Mouse (Mus musculus) thymus, postnatal 14 days (tissue): ENCODE measurements around the gene Sycp2l.

Experiments
- DNase-seq: peaks from one replicate; pipeline ENCODE4 v3.0.0; 2021

The Sycp2l gene

GRCm38 (mm10) chr13:41113940-41114339, at the start of gene Sycp2l:
Sycp2l (plus strand) TSS chr13:41114307.
- DNase-seq: no peak

GRCm38 (mm10) chr13:41067618-41068017, 46.5 kb upstream of the Sycp2l start:
- DNase-seq: no peak

- DNase-seq: no peak
Measured at GRCm38 (mm10) chr13:41071617-41072016, 42.5 kb upstream of the Sycp2l start.

- DNase-seq: no peak
Measured at GRCm38 (mm10) chr13:41073819-41074218, 40.3 kb upstream of the Sycp2l start.

- no peak for DNase-seq
Measured at GRCm38 (mm10) chr13:41077921-41078320, 36.2 kb upstream of the Sycp2l start.

GRCm38 (mm10) chr13:41078690-41079420, 35.3 kb upstream of the Sycp2l start:
- peak; percentile 7 for DNase-seq

GRCm38 (mm10) chr13:41079421-41079780, 34.7 kb upstream of the Sycp2l start, which contains the start of gene Mak:
Mak (minus strand) TSS chr13:41079706.
- DNase-seq: peak; percentile 66

- no peak for DNase-seq
Measured at GRCm38 (mm10) chr13:41079859-41080258, 34.2 kb upstream of the Sycp2l start.

- DNase-seq: no peak
Measured at GRCm38 (mm10) chr13:41080700-41081099, 33.4 kb upstream of the Sycp2l start.

- DNase-seq: no peak
Measured at GRCm38 (mm10) chr13:41084521-41084920, 29.6 kb upstream of the Sycp2l start.

GRCm38 (mm10) chr13:41085140-41085539, 29.0 kb upstream of the Sycp2l start:
- DNase-seq: no peak

GRCm38 (mm10) chr13:41088746-41089145, 25.4 kb upstream of the Sycp2l start:
- no peak for DNase-seq

- DNase-seq: no peak
Measured at GRCm38 (mm10) chr13:41091271-41091670, 22.8 kb upstream of the Sycp2l start.

GRCm38 (mm10) chr13:41094160-41094559, 19.9 kb upstream of the Sycp2l start:
- no peak for DNase-seq

GRCm38 (mm10) chr13:41097324-41098058, 16.6 kb upstream of the Sycp2l start:
- DNase-seq: peak; percentile 67

GRCm38 (mm10) chr13:41098325-41098724, 15.8 kb upstream of the Sycp2l start:
- no peak for DNase-seq

- DNase-seq: no peak
Measured at GRCm38 (mm10) chr13:41100031-41100430, 14.1 kb upstream of the Sycp2l start.

- no peak for DNase-seq
Measured at GRCm38 (mm10) chr13:41103841-41104525, 10.1 kb upstream of the Sycp2l start.

- no peak for DNase-seq
Measured at GRCm38 (mm10) chr13:41105541-41105940, 8.6 kb upstream of the Sycp2l start.

GRCm38 (mm10) chr13:41110935-41111334, 3.2 kb upstream of the Sycp2l start, which contains the start of gene Gcm2:
Gcm2 (minus strand) TSS chr13:41111035.
- no peak for DNase-seq

GRCm38 (mm10) chr13:41119152-41119945, 5.2 kb downstream of the Sycp2l start:
- no peak for DNase-seq

GRCm38 (mm10) chr13:41123666-41124225, 9.6 kb downstream of the Sycp2l start:
- DNase-seq: no peak
